Mouse (Mus musculus): ENCODE results near the gene Zmym1. TPM values are rescaled to one million over a fixed set of nuclear protein-coding genes. Genes with fewer than 3 reads are reported as not detected.

The Zmym1 gene
- polyA plus RNA-seq, 1 experiment from 2014 or later: 24.5 TPM

DNA sequence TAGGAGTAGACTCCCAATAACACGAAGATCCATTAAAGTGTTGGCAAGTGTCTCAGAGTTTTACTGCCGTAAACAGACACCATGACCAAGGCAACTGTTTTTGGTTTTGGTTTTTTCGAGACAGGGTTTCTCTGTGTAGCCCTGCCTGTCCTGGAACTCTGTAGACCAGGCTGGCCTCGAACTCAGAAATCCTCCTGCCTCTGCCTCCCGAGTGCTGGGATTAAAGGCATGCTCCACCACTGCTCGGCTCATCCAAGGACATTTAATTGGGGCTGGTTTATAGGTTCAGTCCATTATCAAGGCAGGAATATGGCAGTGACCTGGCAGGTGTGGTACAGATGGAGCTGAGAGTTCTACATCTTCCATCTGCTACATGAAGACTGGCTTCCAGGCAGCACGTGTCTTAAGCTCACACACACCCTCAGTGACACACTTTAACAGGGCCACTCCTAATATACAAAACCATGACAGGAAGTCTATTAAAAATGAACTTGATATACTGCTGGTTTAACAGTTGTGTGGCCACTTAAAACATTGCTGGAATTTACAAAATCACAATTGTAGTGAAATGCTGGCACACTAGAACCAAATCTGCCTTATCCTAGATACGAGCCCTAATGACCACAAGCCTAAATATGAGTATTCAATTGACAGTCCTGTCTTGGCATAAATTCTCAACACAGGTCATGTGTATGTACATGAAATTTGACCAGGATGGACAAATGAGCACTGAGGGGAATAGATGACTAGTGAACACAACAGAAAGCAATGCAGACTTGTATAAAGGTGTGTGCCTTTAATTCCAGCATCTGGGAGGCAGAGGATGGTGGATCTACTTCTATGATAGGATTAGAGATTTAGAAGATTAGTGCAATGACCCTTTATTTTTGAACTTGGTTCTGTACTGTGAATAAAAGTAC lies 22.8 kb downstream of the Zmym1 start:
- Histone ChIP-seq H3K4me3 (ENCODE audit: low read length) (no peak overlapping the region), H3K4me2 (ENCODE audit: low read length) (no peak overlapping the region), H3K9me3 (ENCODE audit: control insufficient read depth, low read length) (no peaks in the 10 kb centered on the region), H3K27ac (ENCODE audit: low read depth, low read length) (no peak overlapping the region), H3K4me1 (ENCODE audit: control insufficient read depth, insufficient read depth, low read depth, low read length) (peaks cover 3% of the 10 kb centered on the region; the same call in 1 of the 2 replicates), H3K36me3 (ENCODE audit: control insufficient read depth, insufficient read depth, low read length) (peaks cover 35% of the 10 kb centered on the region), H3K9ac (ENCODE audit: low read depth, low read length) (no peak overlapping the region), H3K27me3 (replicated peaks; ENCODE audit: control insufficient read depth, insufficient read depth, low read length) (no peaks in the 10 kb centered on the region)
- ATAC-seq: no peak
- 85% methylated on average over 8 of the region's 8 CpGs for WGBS

DNA sequence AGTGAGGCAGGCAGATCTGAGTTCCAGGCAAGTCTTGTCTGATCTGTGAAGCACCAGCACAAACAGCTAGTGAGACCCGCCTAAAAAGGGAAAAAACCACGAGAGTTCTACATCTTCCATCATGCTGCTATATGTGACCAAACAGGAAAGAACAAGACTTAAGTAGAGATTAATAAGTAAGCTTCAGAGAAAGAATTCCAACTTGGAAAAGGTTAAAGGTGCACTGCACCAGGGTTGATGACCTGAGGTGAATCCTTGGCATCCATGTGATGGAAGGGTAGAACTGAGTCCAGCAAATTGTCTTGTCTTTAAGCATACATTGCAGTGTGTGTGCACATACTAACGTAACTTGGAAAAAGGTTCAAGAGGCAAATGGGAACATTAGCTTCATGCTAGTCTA lies 23.8 kb downstream of the Zmym1 start:
- no peaks in the 10 kb centered on the region for H3K27me3 ChIP-seq (replicated peaks; ENCODE audit: control insufficient read depth, insufficient read depth, low read length)
- H3K4me3 ChIP-seq (ENCODE audit: low read length): no peak overlapping the region
- no peak overlapping the region for H3K9ac ChIP-seq (ENCODE audit: low read depth, low read length)
- H3K36me3 ChIP-seq (ENCODE audit: control insufficient read depth, insufficient read depth, low read length): peaks cover 43% of the 10 kb centered on the region
- H3K4me2 ChIP-seq (ENCODE audit: low read length): no peak overlapping the region
- peaks cover 3% of the 10 kb centered on the region; the same call in 1 of the 2 replicates for H3K4me1 ChIP-seq (ENCODE audit: control insufficient read depth, insufficient read depth, low read depth, low read length)
- 95% methylated on average over 3 of the region's 3 CpGs for WGBS
- no peaks in the 10 kb centered on the region for H3K9me3 ChIP-seq (ENCODE audit: control insufficient read depth, low read length)
- no peak overlapping the region for H3K27ac ChIP-seq (ENCODE audit: low read depth, low read length)
- ATAC-seq: no peak

DNA sequence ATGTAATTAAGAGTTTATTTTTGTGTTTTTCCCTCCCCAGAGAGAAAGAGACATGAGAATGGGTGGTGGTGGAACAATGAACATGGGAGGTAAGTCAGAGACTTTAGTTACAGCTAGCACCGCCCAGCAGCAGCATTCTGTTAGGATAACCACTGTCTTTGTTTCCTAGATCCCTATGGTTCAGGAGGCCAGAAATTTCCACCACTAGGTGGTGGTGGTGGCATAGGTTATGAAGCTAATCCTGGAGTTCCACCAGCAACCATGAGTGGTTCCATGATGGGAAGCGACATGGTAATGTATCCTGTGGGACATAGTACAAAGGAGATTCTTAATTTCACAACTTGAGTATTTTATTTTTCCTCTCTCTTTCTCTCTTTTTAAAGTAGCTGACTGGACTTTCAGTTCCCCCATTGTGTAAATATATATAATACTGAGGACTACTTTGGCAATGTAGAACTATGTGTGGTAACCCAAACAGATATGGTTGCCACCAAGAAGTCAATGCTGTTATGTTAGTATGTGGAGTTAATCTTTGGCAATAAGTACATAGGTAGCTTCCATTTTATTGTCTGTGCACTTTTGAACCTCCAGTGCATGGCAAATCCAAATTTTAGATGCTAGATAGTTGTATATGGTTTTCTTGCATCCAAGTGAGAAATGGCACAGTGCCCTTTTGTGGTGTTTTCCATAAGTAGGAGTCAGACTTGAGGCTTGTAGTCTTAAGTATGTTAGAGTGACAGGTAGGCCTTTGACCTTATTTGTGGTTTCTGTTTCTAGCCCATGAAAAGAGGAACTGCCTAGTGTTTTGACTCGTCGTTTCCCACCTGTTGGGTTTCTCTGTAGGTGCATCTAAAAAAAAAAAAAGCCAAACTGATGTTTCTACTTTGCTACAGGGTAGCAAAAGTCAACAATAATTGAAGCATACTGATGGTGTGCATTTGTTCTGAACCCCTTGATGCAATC lies 33.4 kb downstream of the Zmym1 start:
- Histone ChIP-seq H3K9me3 (ENCODE audit: control insufficient read depth, low read length) (no peaks in the 10 kb centered on the region), H3K9ac (ENCODE audit: low read depth, low read length) (no peak overlapping the region), H3K4me3 (ENCODE audit: low read length) (no peak overlapping the region), H3K36me3 (ENCODE audit: control insufficient read depth, insufficient read depth, low read length) (peaks cover 45% of the 10 kb centered on the region), H3K4me2 (ENCODE audit: low read length) (no peak overlapping the region), H3K4me1 (ENCODE audit: control insufficient read depth, insufficient read depth, low read depth, low read length) (peaks cover 29% of the 10 kb centered on the region), H3K27ac (ENCODE audit: low read depth, low read length) (no peak overlapping the region), H3K27me3 (replicated peaks; ENCODE audit: control insufficient read depth, insufficient read depth, low read length) (no peaks in the 10 kb centered on the region)
- ATAC-seq: no peak
- 58% methylated on average over 4 of the region's 4 CpGs for WGBS

DNA sequence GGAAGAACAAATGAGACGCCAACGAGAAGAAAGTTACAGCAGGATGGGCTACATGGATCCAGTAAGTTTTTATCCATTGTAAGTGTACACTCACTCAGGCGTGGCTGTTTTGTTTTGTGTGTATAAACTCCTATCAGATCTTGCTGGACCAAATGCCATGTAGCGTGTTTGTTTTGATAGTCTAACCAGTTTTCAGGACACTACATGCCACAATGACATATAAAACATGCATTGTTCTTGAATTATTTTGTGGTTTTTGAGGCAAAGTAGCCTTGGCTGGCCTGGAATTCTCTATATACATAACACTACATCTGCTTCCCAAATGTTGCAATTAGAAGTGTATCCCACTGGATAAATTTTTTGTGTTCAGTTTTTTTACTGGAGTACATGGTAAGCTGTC lies 34.1 kb downstream of the Zmym1 start:
- 87% methylated on average over 4 of the region's 4 CpGs for WGBS
- no peak overlapping the region for H3K4me3 ChIP-seq (ENCODE audit: low read length)
- H3K9me3 ChIP-seq (ENCODE audit: control insufficient read depth, low read length): no peaks in the 10 kb centered on the region
- no peaks in the 10 kb centered on the region for H3K27me3 ChIP-seq (replicated peaks; ENCODE audit: control insufficient read depth, insufficient read depth, low read length)
- H3K9ac ChIP-seq (ENCODE audit: low read depth, low read length): no peak overlapping the region
- no peak for ATAC-seq
- H3K4me1 ChIP-seq (ENCODE audit: control insufficient read depth, insufficient read depth, low read depth, low read length): peaks cover 29% of the 10 kb centered on the region
- H3K4me2 ChIP-seq (ENCODE audit: low read length): no peak overlapping the region
- peaks cover 40% of the 10 kb centered on the region for H3K36me3 ChIP-seq (ENCODE audit: control insufficient read depth, insufficient read depth, low read length)
- no peak overlapping the region for H3K27ac ChIP-seq (ENCODE audit: low read depth, low read length)

DNA sequence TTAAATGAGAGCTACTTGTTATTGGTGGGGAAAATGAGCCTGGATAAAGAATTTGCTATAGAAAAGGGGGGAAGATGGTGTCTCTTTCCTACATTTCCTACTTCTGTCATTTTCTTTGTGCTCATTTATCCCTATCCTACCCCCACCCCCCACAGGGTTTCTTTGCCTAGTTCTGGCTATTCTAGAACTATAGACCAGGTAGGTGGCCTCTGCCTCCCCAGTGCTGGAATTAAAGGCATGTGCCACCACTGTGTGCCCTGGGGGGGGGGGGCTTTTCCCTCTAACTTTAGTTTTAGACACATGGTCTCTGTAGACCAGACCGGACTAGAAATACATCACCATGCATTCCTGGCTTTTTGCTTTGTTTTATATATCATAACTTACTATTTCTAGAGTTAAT lies 36.7 kb downstream of the Zmym1 start:
- WGBS: 23% methylated on average over 1 of the region's 1 CpGs
- Histone ChIP-seq H3K27ac (ENCODE audit: low read depth, low read length) (no peak overlapping the region), H3K4me3 (ENCODE audit: low read length) (peak overlapping the region; percentile 99), H3K4me2 (ENCODE audit: low read length) (peak overlapping the region; percentile 97), H3K27me3 (replicated peaks; ENCODE audit: control insufficient read depth, insufficient read depth, low read length) (no peaks in the 10 kb centered on the region), H3K9me3 (ENCODE audit: control insufficient read depth, low read length) (no peaks in the 10 kb centered on the region), H3K9ac (ENCODE audit: low read depth, low read length) (peak overlapping the region; percentile 22; the same call in 1 of the 2 replicates), H3K4me1 (ENCODE audit: control insufficient read depth, insufficient read depth, low read depth, low read length) (peaks cover 33% of the 10 kb centered on the region), H3K36me3 (ENCODE audit: control insufficient read depth, insufficient read depth, low read length) (peaks cover 27% of the 10 kb centered on the region)
- no peak for ATAC-seq

DNA sequence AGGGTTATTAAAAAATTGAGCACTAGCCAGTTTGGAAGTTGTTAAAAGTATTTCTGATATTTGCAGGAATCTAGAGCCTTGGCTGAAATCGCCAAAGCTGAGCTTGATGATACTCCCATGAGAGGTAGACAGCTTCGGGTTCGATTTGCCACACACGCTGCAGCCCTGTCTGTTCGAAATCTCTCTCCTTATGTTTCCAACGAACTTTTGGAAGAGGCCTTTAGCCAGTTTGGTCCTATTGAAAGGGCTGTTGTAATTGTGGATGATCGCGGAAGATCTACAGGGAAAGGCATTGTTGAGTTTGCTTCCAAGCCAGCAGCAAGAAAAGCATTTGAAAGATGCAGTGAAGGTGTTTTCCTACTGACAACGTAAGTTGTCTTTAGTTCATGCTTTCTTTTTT lies 37.8 kb downstream of the Zmym1 start:
- under 1% methylated on average over 9 of the region's 9 CpGs for WGBS
- Histone ChIP-seq H3K4me3 (ENCODE audit: low read length) (peak overlapping the region; percentile 99), H3K27me3 (replicated peaks; ENCODE audit: control insufficient read depth, insufficient read depth, low read length) (no peaks in the 10 kb centered on the region), H3K4me1 (ENCODE audit: control insufficient read depth, insufficient read depth, low read depth, low read length) (peaks cover 33% of the 10 kb centered on the region), H3K4me2 (ENCODE audit: low read length) (peak overlapping the region; percentile 97), H3K36me3 (ENCODE audit: control insufficient read depth, insufficient read depth, low read length) (peaks cover 23% of the 10 kb centered on the region), H3K27ac (ENCODE audit: low read depth, low read length) (no peak overlapping the region), H3K9me3 (ENCODE audit: control insufficient read depth, low read length) (no peaks in the 10 kb centered on the region), H3K9ac (ENCODE audit: low read depth, low read length) (peak overlapping the region; percentile 100)
- ATAC-seq: no peak

DNA sequence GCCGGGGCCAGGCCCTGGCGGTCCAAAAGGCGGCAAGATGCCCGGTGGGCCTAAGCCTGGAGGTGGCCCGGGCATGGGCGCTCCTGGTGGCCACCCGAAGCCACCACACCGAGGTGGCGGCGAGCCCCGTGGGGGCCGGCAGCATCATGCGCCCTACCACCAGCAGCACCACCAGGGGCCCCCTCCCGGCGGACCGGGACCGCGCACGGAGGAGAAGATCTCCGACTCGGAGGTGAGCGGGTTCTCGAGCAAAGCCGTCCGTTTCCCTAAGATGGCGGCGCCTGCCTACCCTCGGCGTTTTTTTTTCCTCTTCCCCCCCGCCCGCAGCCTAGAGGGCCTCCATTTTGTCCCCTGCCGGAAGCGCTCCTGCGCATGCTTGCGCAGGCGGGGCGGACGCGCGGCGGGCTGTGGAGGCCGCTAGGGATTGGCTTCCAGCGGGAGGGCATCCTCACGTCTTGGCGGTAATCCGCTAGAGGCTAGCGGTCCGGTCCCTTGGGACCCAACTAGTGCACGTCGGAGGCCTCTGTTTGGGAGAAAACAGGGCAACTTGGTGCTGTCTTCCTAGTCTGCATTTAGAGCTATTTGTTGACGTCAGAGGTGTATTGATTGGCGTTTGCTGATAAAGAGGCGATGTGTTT lies 38.8 kb downstream of the Zmym1 start:
- ATAC-seq: peak; percentile 72
- Histone ChIP-seq H3K9ac (ENCODE audit: low read depth, low read length) (peak overlapping the region; percentile 100), H3K4me3 (ENCODE audit: low read length) (peak overlapping the region; percentile 99), H3K9me3 (ENCODE audit: control insufficient read depth, low read length) (no peaks in the 10 kb centered on the region), H3K27me3 (replicated peaks; ENCODE audit: control insufficient read depth, insufficient read depth, low read length) (no peaks in the 10 kb centered on the region), H3K36me3 (ENCODE audit: control insufficient read depth, insufficient read depth, low read length) (peaks cover 13% of the 10 kb centered on the region), H3K4me2 (ENCODE audit: low read length) (peak overlapping the region; percentile 97), H3K4me1 (ENCODE audit: control insufficient read depth, insufficient read depth, low read depth, low read length) (peaks cover 33% of the 10 kb centered on the region), H3K27ac (ENCODE audit: low read depth, low read length) (peak overlapping the region; percentile 97)
- under 1% methylated on average over 47 of the region's 53 CpGs for WGBS

DNA sequence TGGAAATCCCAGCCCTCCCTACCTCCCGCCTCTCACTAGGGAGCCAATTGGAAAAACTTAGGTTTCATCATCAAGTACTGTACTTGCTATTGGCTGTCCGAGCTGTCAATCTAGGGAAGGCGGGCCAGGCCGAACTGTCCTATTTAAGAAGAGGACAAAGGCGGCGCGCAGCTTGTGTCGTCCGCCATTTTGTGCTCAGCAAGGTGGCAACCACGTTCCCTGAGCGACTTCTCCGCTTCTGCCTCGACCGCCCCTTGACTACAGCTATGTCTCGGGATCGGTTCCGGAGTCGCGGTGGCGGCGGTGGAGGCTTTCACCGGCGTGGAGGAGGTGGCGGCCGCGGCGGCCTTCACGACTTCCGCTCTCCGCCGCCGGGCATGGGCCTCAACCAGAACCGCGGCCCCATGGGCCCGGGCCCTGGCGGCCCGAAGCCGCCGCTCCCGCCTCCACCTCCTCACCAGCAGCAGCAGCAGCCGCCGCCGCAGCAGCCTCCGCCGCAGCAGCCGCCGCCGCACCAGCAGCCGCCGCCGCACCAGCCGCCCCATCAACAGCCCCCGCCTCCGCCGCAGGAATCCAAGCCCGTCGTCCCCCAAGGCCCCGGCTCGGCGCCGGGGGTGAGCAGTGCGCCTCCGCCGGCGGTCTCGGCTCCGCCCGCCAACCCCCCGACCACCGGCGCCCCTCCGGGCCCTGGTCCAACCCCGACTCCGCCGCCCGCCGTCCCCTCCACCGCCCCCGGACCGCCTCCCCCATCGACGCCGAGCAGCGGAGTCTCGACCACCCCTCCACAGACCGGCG lies 39.6 kb downstream of the Zmym1 start, which contains the start of gene Sfpq:
Sfpq (plus strand) TSS at position 174 of the 795 bp plus-strand sequence.
- Histone ChIP-seq H3K9ac (ENCODE audit: low read depth, low read length) (peak within 1 kb of the TSS; percentile 100), H3K27me3 (replicated peaks; ENCODE audit: control insufficient read depth, insufficient read depth, low read length) (no peaks in the 10 kb centered on the region), H3K4me1 (ENCODE audit: control insufficient read depth, insufficient read depth, low read depth, low read length) (peaks cover 28% of the 10 kb centered on the region), H3K36me3 (ENCODE audit: control insufficient read depth, insufficient read depth, low read length) (peaks cover 6% of the 10 kb centered on the region), H3K27ac (ENCODE audit: low read depth, low read length) (peak within 1 kb of the TSS; percentile 97), H3K9me3 (ENCODE audit: control insufficient read depth, low read length) (no peaks in the 10 kb centered on the region), H3K4me2 (ENCODE audit: low read length) (peak within 1 kb of the TSS; percentile 52), H3K4me3 (ENCODE audit: low read length) (peak within 1 kb of the TSS; percentile 99)
- under 1% methylated on average over 53 of the region's 87 CpGs for WGBS
- ATAC-seq: peak; percentile 97
